Mouse (Mus musculus): ENCODE results near the gene Ugt1a5. TPM values are rescaled to one million over a fixed set of nuclear protein-coding genes. Genes with fewer than 3 reads are reported as not detected.
"Not testable (repeated sequence)": the region's sequence is repeated elsewhere in the genome, so short reads cannot be mapped to it uniquely, and the experiment has no call there.

Ugt1a5 gene
- polyA plus RNA-seq, 1 experiment from 2014 or later: not detected

- not testable (repeated sequence) for H3K27ac ChIP-seq (ENCODE audit: low read depth, low read length); DNase-seq (ENCODE audit: low spot score); H3K4me3 ChIP-seq (ENCODE audit: low read depth, low read length); H3K9ac ChIP-seq (ENCODE audit: low read depth, low read length); H3K4me2 ChIP-seq; H3K4me1 ChIP-seq (replicated peaks; ENCODE audit: control insufficient read depth, insufficient read depth, low read length); H3K36me3 ChIP-seq (ENCODE audit: control insufficient read depth, insufficient read depth, low read length); H3K27me3 ChIP-seq (replicated peaks; ENCODE audit: control insufficient read depth, insufficient read depth, low read length); H3K9me3 ChIP-seq (ENCODE audit: control insufficient read depth, low read length); ATAC-seq (replicated peaks; ENCODE audit: low FRiP score)
- 81% methylated on average over 5 of the region's 7 CpGs for WGBS
Measured at GRCm38 (mm10) chr1:88172190-88172589, 6.4 kb downstream of the Ugt1a5 start.

- no peaks in the 10 kb centered on the region; the same call in 1 of the 2 replicates for H3K9me3 ChIP-seq (ENCODE audit: control insufficient read depth, low read length)
- DNase-seq (ENCODE audit: low spot score) (no peak), ATAC-seq (replicated peaks; ENCODE audit: low FRiP score) (no peak)
- H3K9ac ChIP-seq (ENCODE audit: low read depth, low read length): no peak overlapping the region
- WGBS: 76% methylated on average over 1 of the region's 1 CpGs
- no peaks in the 10 kb centered on the region for H3K36me3 ChIP-seq (ENCODE audit: control insufficient read depth, insufficient read depth, low read length)
- no peak overlapping the region for H3K4me3 ChIP-seq (ENCODE audit: low read depth, low read length)
- H3K4me1 ChIP-seq (replicated peaks; ENCODE audit: control insufficient read depth, insufficient read depth, low read length): no peaks in the 10 kb centered on the region
- H3K27ac ChIP-seq (ENCODE audit: low read depth, low read length): no peak overlapping the region
- no peak overlapping the region for H3K4me2 ChIP-seq
- H3K27me3 ChIP-seq (replicated peaks; ENCODE audit: control insufficient read depth, insufficient read depth, low read length): no peaks in the 10 kb centered on the region
Measured at GRCm38 (mm10) chr1:88179657-88180056, 13.8 kb downstream of the Ugt1a5 start.

GRCm38 (mm10) chr1:88186325-88186935 lies 20.6 kb downstream of the Ugt1a5 start:
- WGBS: 79% methylated on average over 5 of the region's 5 CpGs
- DNase-seq (ENCODE audit: low spot score) (no peak), ATAC-seq (replicated peaks; ENCODE audit: low FRiP score) (no peak)
- H3K9me3 ChIP-seq (ENCODE audit: control insufficient read depth, low read length): no peaks in the 10 kb centered on the region
- H3K4me3 ChIP-seq (ENCODE audit: low read depth, low read length): no peak overlapping the region
- H3K4me1 ChIP-seq (replicated peaks; ENCODE audit: control insufficient read depth, insufficient read depth, low read length): no peaks in the 10 kb centered on the region
- no peaks in the 10 kb centered on the region for H3K27me3 ChIP-seq (replicated peaks; ENCODE audit: control insufficient read depth, insufficient read depth, low read length)
- no peaks in the 10 kb centered on the region for H3K36me3 ChIP-seq (ENCODE audit: control insufficient read depth, insufficient read depth, low read length)
- no peak overlapping the region for H3K9ac ChIP-seq (ENCODE audit: low read depth, low read length)
- no peak overlapping the region for H3K4me2 ChIP-seq
- no peak overlapping the region for H3K27ac ChIP-seq (ENCODE audit: low read depth, low read length)

- H3K4me2 ChIP-seq: no peak overlapping the region
- no peak overlapping the region for H3K9ac ChIP-seq (ENCODE audit: low read depth, low read length)
- H3K36me3 ChIP-seq (ENCODE audit: control insufficient read depth, insufficient read depth, low read length): no peaks in the 10 kb centered on the region
- DNase-seq (ENCODE audit: low spot score) (no peak), ATAC-seq (replicated peaks; ENCODE audit: low FRiP score) (no peak)
- H3K4me1 ChIP-seq (replicated peaks; ENCODE audit: control insufficient read depth, insufficient read depth, low read length): no peaks in the 10 kb centered on the region
- H3K27me3 ChIP-seq (replicated peaks; ENCODE audit: control insufficient read depth, insufficient read depth, low read length): no peaks in the 10 kb centered on the region
- no peak overlapping the region for H3K27ac ChIP-seq (ENCODE audit: low read depth, low read length)
- no peak overlapping the region for H3K4me3 ChIP-seq (ENCODE audit: low read depth, low read length)
- WGBS: 61% methylated on average over 3 of the region's 3 CpGs
- H3K9me3 ChIP-seq (ENCODE audit: control insufficient read depth, low read length): no peaks in the 10 kb centered on the region
Measured at GRCm38 (mm10) chr1:88192136-88192535, 26.3 kb downstream of the Ugt1a5 start.

- Histone ChIP-seq H3K9me3 (ENCODE audit: control insufficient read depth, low read length) (no peaks in the 10 kb centered on the region), H3K27me3 (replicated peaks; ENCODE audit: control insufficient read depth, insufficient read depth, low read length) (no peaks in the 10 kb centered on the region), H3K4me3 (ENCODE audit: low read depth, low read length) (no peak overlapping the region), H3K4me2 (no peak overlapping the region), H3K9ac (ENCODE audit: low read depth, low read length) (no peak overlapping the region), H3K4me1 (replicated peaks; ENCODE audit: control insufficient read depth, insufficient read depth, low read length) (no peaks in the 10 kb centered on the region), H3K36me3 (ENCODE audit: control insufficient read depth, insufficient read depth, low read length) (no peaks in the 10 kb centered on the region), H3K27ac (ENCODE audit: low read depth, low read length) (no peak overlapping the region)
- 90% methylated on average over 1 of the region's 1 CpGs for WGBS
- no peak for DNase-seq (ENCODE audit: low spot score)
- no peak for ATAC-seq (replicated peaks; ENCODE audit: low FRiP score)
Measured at GRCm38 (mm10) chr1:88195687-88196086, 29.9 kb downstream of the Ugt1a5 start.

DNA sequence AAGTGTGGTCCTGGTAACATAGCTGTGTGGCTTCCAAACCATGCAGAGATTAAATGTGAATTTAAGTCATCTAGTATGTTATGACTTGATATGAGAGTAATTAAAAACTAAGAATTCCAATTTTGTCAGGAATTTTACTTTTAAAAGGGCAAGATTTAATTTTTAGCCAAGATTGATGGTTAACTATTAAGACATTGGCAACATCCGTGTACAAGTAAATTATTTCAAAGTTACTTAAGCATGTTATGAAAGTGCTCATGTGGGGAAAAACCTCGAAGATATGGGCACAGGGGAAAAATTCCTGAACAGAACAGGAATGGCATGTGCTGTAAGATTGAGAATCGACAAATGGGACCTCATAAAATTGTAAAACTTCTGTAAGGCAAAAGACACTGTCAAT lies 31.6 kb downstream of the Ugt1a5 start:
- Histone ChIP-seq H3K36me3 (ENCODE audit: control insufficient read depth, insufficient read depth, low read length) (no peaks in the 10 kb centered on the region), H3K4me2 (no peak overlapping the region), H3K4me3 (ENCODE audit: low read depth, low read length) (no peak overlapping the region), H3K4me1 (replicated peaks; ENCODE audit: control insufficient read depth, insufficient read depth, low read length) (no peaks in the 10 kb centered on the region), H3K9me3 (ENCODE audit: control insufficient read depth, low read length) (no peaks in the 10 kb centered on the region), H3K27ac (ENCODE audit: low read depth, low read length) (no peak overlapping the region), H3K27me3 (replicated peaks; ENCODE audit: control insufficient read depth, insufficient read depth, low read length) (no peaks in the 10 kb centered on the region), H3K9ac (ENCODE audit: low read depth, low read length) (no peak overlapping the region)
- DNase-seq (ENCODE audit: low spot score) (no peak), ATAC-seq (replicated peaks; ENCODE audit: low FRiP score) (no peak)
- 67% methylated on average over 3 of the region's 3 CpGs for WGBS

- no peak for ATAC-seq (replicated peaks; ENCODE audit: low FRiP score)
- WGBS: 73% methylated on average over 2 of the region's 2 CpGs
Measured at GRCm38 (mm10) chr1:88199996-88200395, 34.2 kb downstream of the Ugt1a5 start.

DNA sequence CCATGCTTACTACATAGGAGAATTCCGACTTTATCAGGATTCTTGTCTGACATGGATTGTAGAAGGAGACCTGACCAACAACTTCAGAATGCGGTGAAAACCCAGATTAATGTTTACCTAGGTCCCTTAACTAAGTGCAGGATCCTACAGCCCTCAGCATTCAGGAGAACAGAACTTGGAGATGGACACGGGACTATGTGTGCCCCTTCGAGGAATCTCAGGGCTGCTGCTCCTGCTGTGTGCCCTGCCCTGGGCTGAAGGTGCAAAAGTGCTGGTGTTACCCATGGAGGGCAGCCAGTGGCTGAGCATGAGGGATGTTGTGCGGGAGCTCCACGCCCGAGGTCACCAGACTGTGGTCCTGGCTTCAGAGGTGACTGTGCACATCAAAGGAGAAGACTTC lies 34.6 kb downstream of the Ugt1a5 start, which contains the start of gene Ugt1a2:
TSS of gene Ugt1a2 (plus strand) at position 146 of the 400 bp plus-strand sequence.
- Histone ChIP-seq H3K27ac (ENCODE audit: low read depth, low read length) (no peak within 1 kb of the TSS), H3K9ac (ENCODE audit: low read depth, low read length) (no peak within 1 kb of the TSS), H3K9me3 (ENCODE audit: control insufficient read depth, low read length) (no peaks in the 10 kb centered on the region; the same call in 1 of the 2 replicates), H3K4me3 (ENCODE audit: low read depth, low read length) (no peak within 1 kb of the TSS), H3K36me3 (ENCODE audit: control insufficient read depth, insufficient read depth, low read length) (no peaks in the 10 kb centered on the region), H3K27me3 (replicated peaks; ENCODE audit: control insufficient read depth, insufficient read depth, low read length) (no peaks in the 10 kb centered on the region), H3K4me2 (no peak within 1 kb of the TSS), H3K4me1 (replicated peaks; ENCODE audit: control insufficient read depth, insufficient read depth, low read length) (no peaks in the 10 kb centered on the region)
- DNase-seq (ENCODE audit: low spot score) (no peak), ATAC-seq (replicated peaks; ENCODE audit: low FRiP score) (no peak)
- WGBS: 64% methylated on average over 7 of the region's 7 CpGs

More at GRCm38 (mm10) chr1:88199996-88200395, 34.2 kb downstream of the Ugt1a5 start:
- Histone ChIP-seq H3K27me3 (replicated peaks; ENCODE audit: control insufficient read depth, insufficient read depth, low read length) (no peaks in the 10 kb centered on the region), H3K4me1 (replicated peaks; ENCODE audit: control insufficient read depth, insufficient read depth, low read length) (no peaks in the 10 kb centered on the region), H3K27ac (ENCODE audit: low read depth, low read length) (no peak overlapping the region), H3K9me3 (ENCODE audit: control insufficient read depth, low read length) (no peaks in the 10 kb centered on the region; the same call in 1 of the 2 replicates), H3K4me3 (ENCODE audit: low read depth, low read length) (no peak overlapping the region), H3K4me2 (no peak overlapping the region), H3K36me3 (ENCODE audit: control insufficient read depth, insufficient read depth, low read length) (no peaks in the 10 kb centered on the region), H3K9ac (ENCODE audit: low read depth, low read length) (no peak overlapping the region)
- no peak for DNase-seq (ENCODE audit: low spot score)

- peak; percentile 82 for DNase-seq (ENCODE audit: low spot score)
- peak; percentile 88 for ATAC-seq (replicated peaks; ENCODE audit: low FRiP score)
- Histone ChIP-seq H3K27me3 (replicated peaks; ENCODE audit: control insufficient read depth, insufficient read depth, low read length) (no peaks in the 10 kb centered on the region), H3K9ac (ENCODE audit: low read depth, low read length) (peak within 1 kb of the TSS; percentile 76), H3K4me1 (replicated peaks; ENCODE audit: control insufficient read depth, insufficient read depth, low read length) (peaks cover 3% of the 10 kb centered on the region; the same call in 1 of the 2 replicates), H3K36me3 (ENCODE audit: control insufficient read depth, insufficient read depth, low read length) (no peaks in the 10 kb centered on the region), H3K4me2 (peak within 1 kb of the TSS; percentile 77), H3K4me3 (ENCODE audit: low read depth, low read length) (peak within 1 kb of the TSS; percentile 56), H3K27ac (ENCODE audit: low read depth, low read length) (peak within 1 kb of the TSS; percentile 83), H3K9me3 (ENCODE audit: control insufficient read depth, low read length) (no peaks in the 10 kb centered on the region; the same call in 1 of the 2 replicates)
- 6% methylated on average over 62 of the region's 62 CpGs for WGBS
Measured at GRCm38 (mm10) chr1:88205294-88205922, 39.6 kb downstream of the Ugt1a5 start, which contains the start of gene Dnajb3. TSS of gene Dnajb3 (minus strand) at chr1:88205782.
